Mouse (Mus musculus) forebrain, embryonic 10.5 days (tissue): ENCODE results near the gene 1600002K03Rik. TPM values are rescaled to one million over a fixed set of nuclear protein-coding genes. Genes with fewer than 3 reads are reported as not detected.

Experiments
- DNase-seq: peaks from one replicate; pipeline ENCODE4 v3.0.0-alpha.2; 2017; ENCODE audit warnings: low spot score; ENCODE audit errors: extremely low spot score
- H3K27ac ChIP-seq: fragments of 300-500 bp; sonication (generic); 2 replicates; pipeline ENCODE4 v1.5.1; 2016; ENCODE audit warnings: mild to moderate bottlenecking
- H3K27me3 ChIP-seq: fragments of 300-500 bp; sonication (generic); 2 replicates; pipeline ENCODE4 v1.6.1; 2016; ENCODE audit warnings: mild to moderate bottlenecking; ENCODE audit not compliant: poor library complexity, severe bottlenecking
- H3K36me3 ChIP-seq: fragments of 300-500 bp; sonication (generic); replicated peaks from 2 replicates; pipeline ENCODE4 v1.6.1; 2016; ENCODE audit warnings: mild to moderate bottlenecking, moderate library complexity
- H3K4me1 ChIP-seq: fragments of 300-500 bp; sonication (generic); 2 replicates; pipeline ENCODE4 v1.6.1; 2016
- H3K4me3 ChIP-seq: fragments of 300-500 bp; sonication (generic); 2 replicates; pipeline ENCODE4 v1.5.1; 2016; ENCODE audit warnings: mild to moderate bottlenecking, moderate library complexity
- H3K9me3 ChIP-seq: fragments of 300-500 bp; sonication (generic); 2 replicates; pipeline ENCODE4 v1.6.1; 2016; ENCODE audit warnings: mild to moderate bottlenecking, moderate library complexity
- WGBS: fragments of 180-500 bp; shearing (Covaris S2); methylation state at CpG from one replicate; pipeline ENCODE4 v1.1.7; 2016; 5-methylcytosine and 5-hydroxymethylcytosine counted together
- polyA plus RNA-seq: library from polyadenylated mRNA; unstranded; fragments of >200 nt; fragmentation: Nextera tagmentation; extraction: Ambion mirVana; gene quantifications from 2 replicates; pipeline ENCODE4 v1.2.1, GENCODE M21; 2016

1600002K03Rik gene
- polyA plus RNA-seq, 1 experiment from 2014 or later = 10.7 TPM

GRCm38 (mm10) chr10:80176270-80176834 lies 3.6 kb downstream of the 1600002K03Rik start:
- WGBS = 83% methylated on average over 5 of the region's 5 CpGs
- Histone ChIP-seq H3K27ac (peak overlapping the region; percentile 54; the same call in 1 of the 2 replicates), H3K4me3 (peak overlapping the region; percentile 14; the same call in 1 of the 2 replicates), H3K9me3 (no peaks in the 10 kb centered on the region), H3K27me3 (peaks cover 20% of the 10 kb centered on the region), H3K36me3 (peaks cover 23% of the 10 kb centered on the region), H3K4me1 (peaks cover 77% of the 10 kb centered on the region)
- no peak for DNase-seq

- peaks cover 75% of the 10 kb centered on the region for H3K4me1 ChIP-seq
- peaks cover 22% of the 10 kb centered on the region for H3K36me3 ChIP-seq
- H3K9me3 ChIP-seq = no peaks in the 10 kb centered on the region
- no peak for DNase-seq
- H3K4me3 ChIP-seq = peak overlapping the region; percentile 5; the same call in 1 of the 2 replicates
- peak overlapping the region; percentile 54 for H3K27ac ChIP-seq
- peaks cover 22% of the 10 kb centered on the region for H3K27me3 ChIP-seq
- WGBS = 79% methylated on average over 7 of the region's 7 CpGs
Observed at GRCm38 (mm10) chr10:80177441-80178279, 4.9 kb downstream of the 1600002K03Rik start.

GRCm38 (mm10) chr10:80179068-80180051 lies 6.6 kb downstream of the 1600002K03Rik start, which contains the start of gene Efna2:
Gene Efna2 (plus strand): TSS chr10:80179482.
- Histone ChIP-seq H3K27ac (peak within 1 kb of the TSS; percentile 90), H3K4me3 (peak within 1 kb of the TSS; percentile 92), H3K9me3 (no peaks in the 10 kb centered on the region), H3K27me3 (peaks cover 31% of the 10 kb centered on the region), H3K36me3 (peaks cover 36% of the 10 kb centered on the region), H3K4me1 (peaks cover 67% of the 10 kb centered on the region)
- WGBS = 5% methylated on average over 99 of the region's 106 CpGs
- peak; percentile 66 for DNase-seq

- peak overlapping the region; percentile 92 for H3K4me3 ChIP-seq
- peaks cover 67% of the 10 kb centered on the region for H3K4me1 ChIP-seq
- DNase-seq = no peak
- H3K27ac ChIP-seq = peak overlapping the region; percentile 90
- WGBS = 53% methylated on average over 6 of the region's 6 CpGs
- no peaks in the 10 kb centered on the region for H3K9me3 ChIP-seq
- peaks cover 37% of the 10 kb centered on the region for H3K36me3 ChIP-seq
- peaks cover 38% of the 10 kb centered on the region for H3K27me3 ChIP-seq
Observed at GRCm38 (mm10) chr10:80180288-80180687, 7.5 kb downstream of the 1600002K03Rik start.

GRCm38 (mm10) chr10:80180823-80181222 lies 8.1 kb downstream of the 1600002K03Rik start:
- Histone ChIP-seq H3K27ac (peak overlapping the region; percentile 90), H3K9me3 (no peaks in the 10 kb centered on the region), H3K4me1 (peaks cover 67% of the 10 kb centered on the region), H3K36me3 (peaks cover 40% of the 10 kb centered on the region), H3K4me3 (peak overlapping the region; percentile 92), H3K27me3 (peaks cover 43% of the 10 kb centered on the region)
- no peak for DNase-seq
- 66% methylated on average over 5 of the region's 5 CpGs for whole genome bisulfite sequencing

GRCm38 (mm10) chr10:80182547-80182946 lies 9.8 kb downstream of the 1600002K03Rik start:
- H3K4me3 ChIP-seq = peak overlapping the region; percentile 92; the same call in 1 of the 2 replicates
- H3K36me3 ChIP-seq = peaks cover 54% of the 10 kb centered on the region
- no peak for DNase-seq
- H3K27ac ChIP-seq = no peak overlapping the region
- H3K4me1 ChIP-seq = peaks cover 59% of the 10 kb centered on the region
- WGBS = 95% methylated on average over 7 of the region's 7 CpGs
- H3K9me3 ChIP-seq = no peaks in the 10 kb centered on the region
- H3K27me3 ChIP-seq = peaks cover 56% of the 10 kb centered on the region

- Histone ChIP-seq H3K4me1 (peaks cover 57% of the 10 kb centered on the region), H3K4me3 (0 out of 2 replicates have a peak overlapping the region, but pooled peaks have one; percentile 2), H3K9me3 (no peaks in the 10 kb centered on the region), H3K36me3 (peaks cover 70% of the 10 kb centered on the region), H3K27ac (no peak overlapping the region), H3K27me3 (peaks cover 82% of the 10 kb centered on the region)
- no peak for DNase-seq
- WGBS = 37% methylated on average over 27 of the region's 27 CpGs
Observed at GRCm38 (mm10) chr10:80186649-80187048, 13.9 kb downstream of the 1600002K03Rik start.

GRCm38 (mm10) chr10:80187739-80188138 lies 15.0 kb downstream of the 1600002K03Rik start:
- H3K4me3 ChIP-seq = no peak overlapping the region
- H3K27me3 ChIP-seq = peaks cover 89% of the 10 kb centered on the region
- DNase-seq = no peak
- peaks cover 60% of the 10 kb centered on the region for H3K4me1 ChIP-seq
- no peaks in the 10 kb centered on the region for H3K9me3 ChIP-seq
- H3K36me3 ChIP-seq = peaks cover 59% of the 10 kb centered on the region
- WGBS = 89% methylated on average over 10 of the region's 10 CpGs
- H3K27ac ChIP-seq = no peak overlapping the region

GRCm38 (mm10) chr10:80188453-80189024 lies 15.8 kb downstream of the 1600002K03Rik start:
- DNase-seq = no peak
- Histone ChIP-seq H3K9me3 (no peaks in the 10 kb centered on the region), H3K4me1 (peaks cover 68% of the 10 kb centered on the region), H3K4me3 (no peak overlapping the region), H3K27me3 (peaks cover 96% of the 10 kb centered on the region), H3K27ac (no peak overlapping the region), H3K36me3 (peaks cover 51% of the 10 kb centered on the region)
- WGBS = 60% methylated on average over 15 of the region's 15 CpGs

- WGBS = 3% methylated on average over 21 of the region's 21 CpGs
- H3K36me3 ChIP-seq = peaks cover 38% of the 10 kb centered on the region
- H3K4me3 ChIP-seq = peak overlapping the region; percentile 57
- H3K4me1 ChIP-seq = peaks cover 81% of the 10 kb centered on the region
- H3K9me3 ChIP-seq = no peaks in the 10 kb centered on the region
- peaks cover 95% of the 10 kb centered on the region for H3K27me3 ChIP-seq
- H3K27ac ChIP-seq = peak overlapping the region; percentile 89
- DNase-seq = no peak
Observed at GRCm38 (mm10) chr10:80189999-80190398, 17.3 kb downstream of the 1600002K03Rik start.

- no peaks in the 10 kb centered on the region for H3K9me3 ChIP-seq
- H3K27ac ChIP-seq = peak overlapping the region; percentile 89
- peaks cover 91% of the 10 kb centered on the region for H3K27me3 ChIP-seq
- peak overlapping the region; percentile 57 for H3K4me3 ChIP-seq
- WGBS = under 1% methylated on average over 48 of the region's 48 CpGs
- H3K36me3 ChIP-seq = peaks cover 37% of the 10 kb centered on the region
- H3K4me1 ChIP-seq = peaks cover 78% of the 10 kb centered on the region
- peak; percentile 74 for DNase-seq
Observed at GRCm38 (mm10) chr10:80190491-80191051, 17.8 kb downstream of the 1600002K03Rik start.
